ENCODE assay signal across 9 mouse cellular contexts in the genomic region with DNA sequence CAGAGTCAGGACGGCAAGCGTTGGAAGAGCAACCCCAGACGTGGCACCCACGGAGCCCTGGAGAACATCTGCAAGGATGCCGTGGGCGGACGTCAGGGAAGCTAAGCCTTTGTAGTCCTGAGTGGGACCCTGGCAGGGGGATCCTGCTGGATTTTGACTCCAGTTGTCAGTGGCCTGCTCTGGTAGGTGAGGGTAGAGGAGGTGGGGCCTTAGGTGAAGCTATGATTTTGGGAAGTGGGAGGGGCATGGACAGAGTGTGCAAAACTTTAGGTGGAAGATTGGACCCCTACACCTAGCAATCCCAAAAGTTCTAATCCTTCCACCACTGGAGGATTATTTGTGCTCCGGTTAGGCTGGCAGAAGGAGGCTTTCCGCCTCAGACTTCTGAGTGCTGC. TPM values are rescaled to one million over a fixed set of nuclear protein-coding genes. Genes with fewer than 3 reads are reported as not detected.
DNase-seq lines count a peak whose midpoint lies in the region; ATAC-seq and TF ChIP-seq lines count a peak whose summit lies in the region.
"Had no signal": no experiment of that assay in that cellular context is flagged by ENCODE, and none has a peak within 500 bp of the region (broad histone marks: within the 10 kb centered on the region; RNA-seq: fewer than 3 reads in every experiment).

No protein-coding gene starts in this region.

- no peak for TF ChIP-seq CTCF in lung, postnatal 0 days (IDR thresholded peaks at IDR 0.05)

- H3K27ac ChIP-seq in forebrain, embryonic 10.5 days, result no peak overlapping the region
- no peak overlapping the region for H3K27ac ChIP-seq in forebrain, embryonic 14.5 days (ENCODE audit: low read depth, low read length)
- peak overlapping the region; percentile 91 for H3K27ac ChIP-seq in lung, postnatal 0 days (ENCODE audit: low read length)
- peak overlapping the region; percentile 70 for H3K27ac ChIP-seq in limb, embryonic 15.5 days
- H3K27ac ChIP-seq in stomach, embryonic 14.5 days (ENCODE audit: low read length), result peak overlapping the region; percentile 39; the same call in 1 of the 2 replicates

- peaks cover 46% of the 10 kb centered on the region for H3K4me1 ChIP-seq in forebrain, embryonic 10.5 days
- H3K4me1 ChIP-seq in forebrain, embryonic 14.5 days (ENCODE audit: control insufficient read depth, insufficient read depth, low read length), result 0 out of 2 replicates have a peak, but pooled peaks cover 5% of the 10 kb centered on the region
- peaks cover 14% of the 10 kb centered on the region for H3K4me1 ChIP-seq in lung, postnatal 0 days (ENCODE audit: insufficient read depth, low read depth, low read length)
- peaks cover 27% of the 10 kb centered on the region for H3K4me1 ChIP-seq in limb, embryonic 15.5 days
- peaks cover 30% of the 10 kb centered on the region for H3K4me1 ChIP-seq in stomach, embryonic 14.5 days (ENCODE audit: control insufficient read depth, insufficient read depth, low read length)

- no peak overlapping the region; the same call in 1 of the 2 replicates for H3K4me2 ChIP-seq in forebrain, embryonic 14.5 days (ENCODE audit: low read length)
- peak overlapping the region; percentile 87 for H3K4me2 ChIP-seq in lung, postnatal 0 days (replicated peaks; ENCODE audit: low read depth, low read length)
- peak overlapping the region; percentile 86 for H3K4me2 ChIP-seq in limb, embryonic 15.5 days
- H3K4me2 ChIP-seq in stomach, embryonic 14.5 days (replicated peaks; ENCODE audit: low read depth, low read length), result peak overlapping the region; percentile 65

- H3K36me3 ChIP-seq in forebrain, embryonic 10.5 days (replicated peaks), result no peaks in the 10 kb centered on the region
- H3K36me3 ChIP-seq in forebrain, embryonic 14.5 days (ENCODE audit: control insufficient read depth, insufficient read depth, low read length), result no peaks in the 10 kb centered on the region
- no peaks in the 10 kb centered on the region for H3K36me3 ChIP-seq in lung, postnatal 0 days (ENCODE audit: insufficient read depth, low read length)
- no peaks in the 10 kb centered on the region for H3K36me3 ChIP-seq in limb, embryonic 15.5 days
- H3K36me3 ChIP-seq in stomach, embryonic 14.5 days (ENCODE audit: control insufficient read depth, insufficient read depth, low read length), result no peaks in the 10 kb centered on the region

- WGBS in forebrain, embryonic 10.5 days, result 7% methylated on average over 9 of the region's 9 CpGs
- 20% methylated on average over 9 of the region's 9 CpGs for WGBS in forebrain, embryonic 14.5 days
- 29% methylated on average over 9 of the region's 9 CpGs for WGBS in lung, postnatal 0 days
- WGBS in limb, embryonic 15.5 days, result 13% methylated on average over 9 of the region's 9 CpGs
- 16% methylated on average over 9 of the region's 9 CpGs for WGBS in stomach, embryonic 14.5 days

- H3K27me3 ChIP-seq in forebrain, embryonic 10.5 days (ENCODE audit: poor library complexity, severe bottlenecking), result peaks cover 66% of the 10 kb centered on the region
- peaks cover 4% of the 10 kb centered on the region; the same call in 1 of the 2 replicates for H3K27me3 ChIP-seq in forebrain, embryonic 14.5 days (replicated peaks; ENCODE audit: control insufficient read depth, insufficient read depth, low read length)
- H3K27me3 ChIP-seq in lung, postnatal 0 days (replicated peaks; ENCODE audit: insufficient read depth, low read length), result no peaks in the 10 kb centered on the region
- H3K27me3 ChIP-seq in limb, embryonic 15.5 days, result no peaks in the 10 kb centered on the region
- H3K27me3 ChIP-seq in stomach, embryonic 14.5 days (ENCODE audit: control insufficient read depth, insufficient read depth, low read length), result no peaks in the 10 kb centered on the region

- ATAC-seq in forebrain, embryonic 14.5 days, result no peak
- no peak for ATAC-seq in lung, postnatal 0 days
- peak; percentile 40; the same call in 1 of the 2 replicates for ATAC-seq in limb, embryonic 15.5 days (ENCODE audit: insufficient number of reproducible peaks, low FRiP score, low TSS enrichment, low read depth)
- ATAC-seq in stomach, embryonic 14.5 days (ENCODE audit: insufficient number of reproducible peaks, insufficient read depth, low FRiP score, low read depth), result no peak

- H3K9ac ChIP-seq in forebrain, embryonic 14.5 days (ENCODE audit: low read length), result no peak overlapping the region
- H3K9ac ChIP-seq in lung, postnatal 0 days (replicated peaks; ENCODE audit: low read depth), result peak overlapping the region; percentile 74
- H3K9ac ChIP-seq in limb, embryonic 15.5 days, result no peak overlapping the region
- peak overlapping the region; percentile 22; the same call in 1 of the 2 replicates for H3K9ac ChIP-seq in stomach, embryonic 14.5 days (replicated peaks; ENCODE audit: low read depth, low read length)

- H3K9me3 ChIP-seq in forebrain, embryonic 10.5 days, result no peaks in the 10 kb centered on the region
- H3K9me3 ChIP-seq in forebrain, embryonic 14.5 days (replicated peaks; ENCODE audit: control insufficient read depth, low read length), result no peaks in the 10 kb centered on the region
- H3K9me3 ChIP-seq in lung, postnatal 0 days (ENCODE audit: low read length), result no peaks in the 10 kb centered on the region
- no peaks in the 10 kb centered on the region for H3K9me3 ChIP-seq in limb, embryonic 15.5 days
- no peaks in the 10 kb centered on the region for H3K9me3 ChIP-seq in stomach, embryonic 14.5 days (ENCODE audit: control insufficient read depth, low read depth, low read length)

- TF ChIP-seq EP300 in lung, postnatal 0 days (IDR thresholded peaks at IDR 0.05), result no peak

- peak overlapping the region; percentile 67 for H3K4me3 ChIP-seq in forebrain, embryonic 10.5 days
- H3K4me3 ChIP-seq in forebrain, embryonic 14.5 days (ENCODE audit: low read depth, low read length), result no peak overlapping the region
- peak overlapping the region; percentile 57 for H3K4me3 ChIP-seq in lung, postnatal 0 days (ENCODE audit: low read depth, low read length)
- peak overlapping the region; percentile 50 for H3K4me3 ChIP-seq in limb, embryonic 15.5 days
- peak overlapping the region; percentile 43 for H3K4me3 ChIP-seq in stomach, embryonic 14.5 days (ENCODE audit: low read depth, low read length)

- no peak for DNase-seq in forebrain, embryonic 10.5 days (ENCODE audit: extremely low spot score, low spot score)
- DNase-seq in forebrain, embryonic 14.5 days (ENCODE audit: low spot score), result no peak
- DNase-seq in lung, postnatal 0 days (ENCODE audit: low spot score), result no peak
- DNase-seq in lung, postnatal 14 days, result no peak
- no peak for DNase-seq in left cerebral cortex, postnatal 25 days (ENCODE audit: low spot score in 2 of 2)
- no peak for DNase-seq in frontal cortex, postnatal 14 days (ENCODE audit: low spot score in 2 of 2)
- DNase-seq: adrenal gland, postnatal 25 days had no signal

- intact Hi-C loops in left cerebral cortex, postnatal 25 days (cut with DNase I), result no loop called here

RNA-seq across cellular contexts. Expression of gene Epha1, which starts 0.7 kb away (rescaled TPM):
- 1.8 and 2.0 TPM in 2 replicates for polyA plus RNA-seq in forebrain, embryonic 10.5 days (2016; fragmentation: Nextera tagmentation; extraction: Ambion mirVana)
- polyA plus RNA-seq in forebrain, embryonic 14.5 days (2014; fragmentation: Nextera tagmentation; extraction: Ambion mirVana), result 0.05 and 0.07 TPM in 2 replicates
- polyA plus RNA-seq in lung, postnatal 0 days (2015; fragmentation: Nextera tagmentation; extraction: Ambion mirVana), result 21.8 TPM in 2 replicates
- polyA plus RNA-seq in limb, embryonic 15.5 days (2015; fragmentation: Nextera tagmentation; extraction: Ambion mirVana), result 25.4 and 30.1 TPM in 2 replicates
- 4.0 and 5.3 TPM in 2 replicates for polyA plus RNA-seq in stomach, embryonic 14.5 days (2014; fragmentation: Nextera tagmentation; extraction: Ambion mirVana)
- under 1 TPM; 0.21 to 0.27 TPM for total RNA-seq in left cerebral cortex, postnatal 25 days (2021)

RNA-seq across cellular contexts. Expression of gene Zyx, which starts 23.0 kb away (rescaled TPM):
- polyA plus RNA-seq in forebrain, embryonic 10.5 days (2016; fragmentation: Nextera tagmentation; extraction: Ambion mirVana), result 79.3 and 80.8 TPM in 2 replicates
- 34.8 and 41.0 TPM in 2 replicates for polyA plus RNA-seq in forebrain, embryonic 14.5 days (2014; fragmentation: Nextera tagmentation; extraction: Ambion mirVana)
- 166 and 183 TPM in 2 replicates for polyA plus RNA-seq in lung, postnatal 0 days (2015; fragmentation: Nextera tagmentation; extraction: Ambion mirVana)
- polyA plus RNA-seq in limb, embryonic 15.5 days (2015; fragmentation: Nextera tagmentation; extraction: Ambion mirVana), result 107 and 138 TPM in 2 replicates
- polyA plus RNA-seq in stomach, embryonic 14.5 days (2014; fragmentation: Nextera tagmentation; extraction: Ambion mirVana), result 112 and 117 TPM in 2 replicates
- total RNA-seq in left cerebral cortex, postnatal 25 days (2021), result 10 to 100 TPM; 51.4 to 53.4 TPM

RNA-seq across cellular contexts. Expression of gene Tas2r143, which starts 27.6 kb away (rescaled TPM):
- polyA plus RNA-seq in forebrain, embryonic 10.5 days (2016; fragmentation: Nextera tagmentation; extraction: Ambion mirVana), result not detected in 2 replicates
- polyA plus RNA-seq in forebrain, embryonic 14.5 days (2014; fragmentation: Nextera tagmentation; extraction: Ambion mirVana), result not detected in 2 replicates
- 0.15 TPM in 1 of 2 replicates, not detected in the other for polyA plus RNA-seq in lung, postnatal 0 days (2015; fragmentation: Nextera tagmentation; extraction: Ambion mirVana)
- not detected in 2 replicates for polyA plus RNA-seq in limb, embryonic 15.5 days (2015; fragmentation: Nextera tagmentation; extraction: Ambion mirVana)
- polyA plus RNA-seq in stomach, embryonic 14.5 days (2014; fragmentation: Nextera tagmentation; extraction: Ambion mirVana), result not detected in 2 replicates
- total RNA-seq in left cerebral cortex, postnatal 25 days (2021), result not detected

RNA-seq across cellular contexts. Expression of gene Tas2r135, which starts 32.8 kb away (rescaled TPM):
- not detected in 2 replicates for polyA plus RNA-seq in forebrain, embryonic 10.5 days (2016; fragmentation: Nextera tagmentation; extraction: Ambion mirVana)
- polyA plus RNA-seq in forebrain, embryonic 14.5 days (2014; fragmentation: Nextera tagmentation; extraction: Ambion mirVana), result not detected in 2 replicates
- polyA plus RNA-seq in lung, postnatal 0 days (2015; fragmentation: Nextera tagmentation; extraction: Ambion mirVana), result 0.18 TPM in 1 of 2 replicates, not detected in the other
- polyA plus RNA-seq in limb, embryonic 15.5 days (2015; fragmentation: Nextera tagmentation; extraction: Ambion mirVana), result not detected in 2 replicates
- polyA plus RNA-seq in stomach, embryonic 14.5 days (2014; fragmentation: Nextera tagmentation; extraction: Ambion mirVana), result not detected in 2 replicates
- not detected for total RNA-seq in left cerebral cortex, postnatal 25 days (2021)

RNA-seq across cellular contexts. Expression of gene Fam131b, which starts 48.0 kb away (rescaled TPM):
- polyA plus RNA-seq in forebrain, embryonic 10.5 days (2016; fragmentation: Nextera tagmentation; extraction: Ambion mirVana), result 1.5 and 1.6 TPM in 2 replicates
- polyA plus RNA-seq in forebrain, embryonic 14.5 days (2014; fragmentation: Nextera tagmentation; extraction: Ambion mirVana), result 4.7 and 5.6 TPM in 2 replicates
- polyA plus RNA-seq in lung, postnatal 0 days (2015; fragmentation: Nextera tagmentation; extraction: Ambion mirVana), result not detected in 2 replicates
- 0.15 and 0.19 TPM in 2 replicates for polyA plus RNA-seq in limb, embryonic 15.5 days (2015; fragmentation: Nextera tagmentation; extraction: Ambion mirVana)
- polyA plus RNA-seq in stomach, embryonic 14.5 days (2014; fragmentation: Nextera tagmentation; extraction: Ambion mirVana), result 0.34 and 0.48 TPM in 2 replicates
- 100 to 1,000 TPM; 118 to 121 TPM for total RNA-seq in left cerebral cortex, postnatal 25 days (2021)
- total RNA-seq: adrenal gland, postnatal 25 days had no signal

Comparison
In these comparisons a context has a peak if more than half of its experiments do, and no peak if none do; other contexts are left out.
1. H3K27ac ChIP-seq: peak in lung, postnatal 0 days (single experiment), limb, embryonic 15.5 days (single experiment) and stomach, embryonic 14.5 days (single experiment); none in forebrain, embryonic 10.5 days (single experiment) and forebrain, embryonic 14.5 days (single experiment).
2. H3K9ac ChIP-seq: peak in lung, postnatal 0 days (single experiment) and stomach, embryonic 14.5 days (single experiment); none in forebrain, embryonic 14.5 days (single experiment) and limb, embryonic 15.5 days (single experiment).